Mouse (Mus musculus) heart, adult 9 months (tissue): ENCODE measurements around the gene Gm8298.
"Not testable (repeated sequence)": the region's sequence is repeated elsewhere in the genome, so short reads cannot be mapped to it uniquely, and the experiment has no call there.

Source experiments
- DNase-seq, 2 experiments: peaks; one replicate each; pipeline ENCODE4 v3.0.0; 2022; ENCODE audit warnings: low spot score in 2 of 2

Gene Gm8298

GRCm38 (mm10) chr3:59860751-59861150 is at the start of gene Gm8298:
TSS of gene Gm8298 (plus strand) at chr3:59861051.
- DNase-seq = no peak

- no peak for DNase-seq
Measured at GRCm38 (mm10) chr3:59813169-59813568, 47.7 kb upstream of the Gm8298 start.

GRCm38 (mm10) chr3:59870765-59871164 is 9.9 kb downstream of the Gm8298 start:
- DNase-seq = peak in 1 of 2 experiments; percentile 22

- DNase-seq = not testable (repeated sequence)
Measured at GRCm38 (mm10) chr3:59877601-59878000, 16.8 kb downstream of the Gm8298 start.

GRCm38 (mm10) chr3:59879801-59880554 is 19.1 kb downstream of the Gm8298 start:
- DNase-seq = not testable (repeated sequence)

GRCm38 (mm10) chr3:59893276-59893675 is 32.4 kb downstream of the Gm8298 start:
- DNase-seq = peak in 1 of 2 experiments; percentile 3

- no peak for DNase-seq
Measured at GRCm38 (mm10) chr3:59924914-59925313, 64.1 kb downstream of the Gm8298 start, which contains the start of gene C130079G13Rik. TSS of gene C130079G13Rik (plus strand) at chr3:59925214.
